Mouse (Mus musculus) left cerebral cortex, postnatal 4 days (tissue): ENCODE results near the gene Klf13. TPM values are rescaled to one million over a fixed set of nuclear protein-coding genes. Genes with fewer than 3 reads are reported as not detected.
A peak's percentile ranks its signal among the peaks of the same experiment; 100 is the strongest.

Experiments
- DNase-seq: peaks from one replicate; pipeline ENCODE4 v3.0.0-alpha.2; 2022
- intact Hi-C: fragments of 180-260 bp; cut with DNase I; formaldehyde crosslinking; loops from one replicate; pipeline ENCODE4 v1.15.1; 2025
- total RNA-seq, 2 experiments: library from RNA; stranded (reverse); gene quantifications; 2 replicates each; pipeline ENCODE4 v1.2.3; 2021

Klf13 gene
- total RNA-seq, 2 experiments from 2014 or later: 72.3 to 73.5 TPM

DNA sequence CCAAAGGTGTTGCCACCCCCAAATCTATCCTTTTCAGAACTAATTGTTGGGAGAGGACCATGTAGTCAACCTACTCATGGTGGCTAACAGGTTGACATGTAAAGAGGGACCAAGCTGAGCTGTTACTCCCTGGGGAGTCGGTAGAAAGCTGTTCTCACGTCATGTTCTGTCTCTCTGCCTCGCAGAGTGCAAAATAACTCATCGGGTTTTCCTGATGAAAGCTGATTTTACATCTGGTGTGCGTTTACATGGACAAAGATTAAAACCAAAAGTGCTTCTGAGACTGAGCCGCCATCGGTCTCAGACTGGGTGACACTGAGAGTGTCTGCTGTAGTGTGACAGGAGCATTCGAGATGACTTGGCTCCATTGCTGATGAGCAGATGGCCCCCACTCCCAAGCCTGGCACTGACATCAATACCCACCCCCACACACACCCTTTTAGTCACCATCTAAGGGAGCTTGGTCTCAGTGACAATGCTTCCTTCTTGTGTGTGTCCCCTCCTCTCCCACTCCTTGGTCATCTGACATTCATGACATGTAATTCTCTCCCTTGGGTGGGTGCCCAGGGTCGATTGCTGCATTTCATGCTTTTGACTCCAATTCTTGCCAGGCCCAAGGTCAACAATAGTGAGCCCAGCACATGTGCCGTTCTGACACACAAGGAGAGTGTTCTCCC lies 12.4 kb upstream of the Klf13 start:
- DNase-seq: peak; percentile 85
- intact Hi-C loops: no loop called here

DNA sequence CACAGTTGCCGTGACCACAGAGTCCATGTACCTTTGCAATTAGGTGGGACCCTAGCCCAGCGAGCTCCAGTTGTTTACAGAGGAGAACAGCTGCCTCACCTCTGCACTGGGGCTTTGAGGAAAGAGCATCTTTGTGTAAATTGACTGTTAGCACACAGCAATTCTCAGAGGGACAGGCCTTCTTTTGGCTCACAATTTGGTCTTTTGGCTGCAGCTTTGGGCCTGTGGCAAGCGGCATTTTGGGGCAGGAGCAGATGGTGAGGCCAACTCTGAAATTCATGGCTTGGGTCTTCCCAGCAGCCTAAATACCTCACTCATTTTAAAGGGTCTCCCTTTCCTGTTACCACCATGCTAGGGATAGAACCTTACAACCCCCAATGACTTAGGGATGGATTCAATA lies 10.5 kb upstream of the Klf13 start:
- intact Hi-C loops: no loop called here
- no peak for DNase-seq

DNA sequence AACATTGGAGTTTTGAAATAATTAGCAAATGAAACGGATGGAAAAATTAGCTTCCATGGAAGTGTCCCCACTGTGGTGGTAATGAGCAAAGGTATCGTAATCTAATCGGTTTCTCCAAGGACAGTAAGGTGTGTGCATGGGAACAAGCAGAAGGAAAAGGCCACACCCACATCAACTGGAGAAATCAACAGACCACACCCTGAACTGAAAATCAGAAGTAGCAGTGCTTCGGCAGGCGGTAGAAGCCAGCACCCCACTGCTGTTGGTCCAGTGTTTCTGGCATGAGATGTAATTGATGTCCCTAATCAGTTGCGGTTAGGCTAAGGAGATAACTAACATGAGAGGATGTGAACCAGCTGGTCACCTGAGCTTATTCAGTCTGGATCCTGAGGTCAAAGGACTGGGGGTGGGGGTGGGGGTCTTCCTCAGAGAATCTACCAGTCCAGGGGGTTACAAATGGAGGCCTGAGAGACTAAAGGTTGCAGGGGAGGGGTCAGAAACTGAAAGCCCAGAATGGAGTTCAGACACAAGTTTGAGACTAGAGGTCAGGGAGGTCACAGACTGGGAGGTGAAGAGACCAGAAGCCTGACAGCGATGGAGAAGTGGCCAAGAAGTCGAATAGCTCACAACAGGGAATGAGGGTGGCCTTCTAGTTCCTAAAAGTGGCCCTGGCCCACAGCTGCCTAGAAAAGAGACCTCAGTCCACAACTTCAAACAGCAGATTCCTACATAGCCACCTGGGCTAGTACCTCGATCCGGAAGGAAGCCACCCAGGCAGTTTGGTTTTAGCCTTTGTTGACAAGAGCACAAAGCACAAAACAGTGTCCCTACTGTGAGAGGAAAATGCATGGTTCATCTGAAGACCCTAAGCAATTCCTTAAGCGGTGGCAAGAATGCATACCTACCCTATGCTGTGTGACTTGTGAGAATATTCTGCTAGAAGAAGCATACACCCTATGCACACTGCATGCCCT lies 9.1 kb upstream of the Klf13 start:
- DNase-seq: no peak

DNA sequence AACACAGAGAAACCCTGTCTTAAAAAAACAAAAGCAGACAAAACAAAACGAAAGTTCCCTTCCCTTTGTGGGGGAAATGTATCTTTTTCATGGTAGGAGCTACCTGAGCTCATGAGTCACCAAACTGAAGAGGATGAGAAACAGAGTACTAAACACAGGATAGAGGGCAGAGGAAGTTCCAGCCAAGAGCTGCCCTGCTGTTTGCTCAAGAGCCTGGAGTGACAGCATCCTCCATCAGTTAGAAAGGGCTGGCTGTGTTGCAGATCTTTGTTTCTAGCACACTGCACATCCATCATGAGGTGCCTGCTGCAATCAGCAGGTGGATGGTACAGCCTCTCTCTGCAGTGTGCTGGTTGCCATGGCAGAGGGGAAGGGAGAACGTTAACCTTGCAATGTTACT lies 5.2 kb upstream of the Klf13 start:
- no peak for DNase-seq
- intact Hi-C loops: no loop called here

More for the DNA sequence above, 9.1 kb upstream of the Klf13 start:
- intact Hi-C loops: no loop called here

DNA sequence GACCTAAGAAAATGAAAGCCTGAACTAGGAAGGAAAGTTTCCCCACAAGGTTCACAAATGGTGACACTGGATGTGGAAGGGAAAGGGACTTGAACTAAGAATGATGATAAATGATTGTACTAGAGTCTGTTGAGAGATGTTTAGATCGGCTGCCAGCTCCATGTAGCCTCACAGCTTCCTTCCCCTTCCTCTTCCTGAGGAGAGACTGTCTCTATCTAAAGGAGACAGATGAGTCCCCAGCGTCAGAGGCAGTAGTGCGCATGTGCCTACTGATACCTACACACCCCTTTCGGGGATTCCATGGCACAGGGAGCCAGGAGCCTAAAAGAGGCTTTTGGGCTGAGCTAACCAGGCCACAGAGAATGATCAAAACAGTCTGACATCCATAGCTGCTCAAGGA lies 2.8 kb upstream of the Klf13 start:
- intact Hi-C loops: no loop called here

DNA sequence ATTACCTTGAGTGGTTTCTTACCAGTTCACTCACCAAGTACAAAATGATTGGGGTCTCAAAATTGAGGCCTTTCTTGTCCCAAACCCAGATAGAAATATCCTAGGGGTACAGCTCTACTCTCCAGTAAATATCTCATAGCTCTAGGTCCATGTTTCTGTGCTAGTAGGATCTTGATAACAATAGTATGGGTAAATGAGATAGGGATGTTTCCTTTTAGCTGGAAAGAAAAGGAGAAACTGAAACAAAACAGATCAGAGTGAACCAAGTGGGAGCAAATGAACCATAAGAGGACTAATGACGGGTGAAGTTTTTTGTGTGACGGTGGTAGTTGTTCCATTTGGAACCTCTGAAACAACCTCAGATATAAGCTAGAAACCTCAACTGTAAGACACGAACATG lies 2.3 kb upstream of the Klf13 start:
- DNase-seq: no peak
- intact Hi-C loops: no loop called here

More for the DNA sequence above, 2.8 kb upstream of the Klf13 start:
- DNase-seq: no peak

DNA sequence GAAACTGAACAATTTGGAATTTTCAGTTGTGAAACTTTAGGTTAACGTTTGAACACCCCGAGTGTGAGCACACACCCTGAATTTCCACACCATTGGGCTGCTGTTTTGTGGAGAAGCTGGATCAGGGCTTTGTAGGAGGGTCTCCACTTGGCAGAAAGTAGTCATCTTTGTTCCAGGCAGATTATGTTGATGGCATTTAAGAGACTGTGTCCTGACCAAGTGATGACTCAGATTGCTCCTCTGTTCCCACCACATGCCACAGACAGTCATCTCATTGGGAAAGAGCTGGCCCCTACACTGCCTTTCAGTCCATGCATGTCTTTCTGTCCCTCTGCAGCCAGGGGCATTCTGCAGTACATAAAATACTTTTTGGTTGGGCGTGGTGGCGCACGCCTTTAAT lies 1.6 kb upstream of the Klf13 start:
- DNase-seq: no peak
- intact Hi-C loops: no loop called here

DNA sequence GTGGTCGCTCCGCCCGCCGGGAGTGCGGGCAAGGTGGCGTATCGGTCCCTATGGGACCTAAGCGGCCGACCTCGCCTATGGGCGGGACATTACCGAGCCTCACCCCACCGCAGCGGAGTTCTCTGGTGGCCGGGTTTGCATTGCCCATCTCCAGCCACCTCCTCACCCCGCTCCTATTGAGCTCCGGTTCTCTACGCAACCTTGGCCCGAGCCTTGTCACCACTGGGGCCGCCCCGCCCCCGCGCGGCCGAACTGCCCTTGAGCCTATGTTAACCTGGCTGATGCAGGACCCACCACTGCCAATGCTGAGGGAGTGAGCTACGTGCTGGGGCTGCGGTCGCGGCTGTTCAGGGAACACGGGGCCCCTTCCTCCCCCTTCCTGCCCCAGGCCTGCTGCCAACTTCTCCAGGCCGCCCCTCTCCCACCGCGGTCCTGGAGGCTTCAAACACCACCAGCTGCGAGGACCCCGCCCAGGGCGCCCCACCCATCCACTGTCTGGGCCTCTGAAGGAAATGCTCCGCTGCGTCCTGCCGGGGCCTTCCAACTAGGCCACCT lies 759 bp upstream of the Klf13 start:
- peak; percentile 78 for DNase-seq
- intact Hi-C loops: loop anchor here (10.0 kb wide), 3 partner anchors 85 to 435 kb away; partner anchors contain the start of genes Fan1 and Trpm1

DNA sequence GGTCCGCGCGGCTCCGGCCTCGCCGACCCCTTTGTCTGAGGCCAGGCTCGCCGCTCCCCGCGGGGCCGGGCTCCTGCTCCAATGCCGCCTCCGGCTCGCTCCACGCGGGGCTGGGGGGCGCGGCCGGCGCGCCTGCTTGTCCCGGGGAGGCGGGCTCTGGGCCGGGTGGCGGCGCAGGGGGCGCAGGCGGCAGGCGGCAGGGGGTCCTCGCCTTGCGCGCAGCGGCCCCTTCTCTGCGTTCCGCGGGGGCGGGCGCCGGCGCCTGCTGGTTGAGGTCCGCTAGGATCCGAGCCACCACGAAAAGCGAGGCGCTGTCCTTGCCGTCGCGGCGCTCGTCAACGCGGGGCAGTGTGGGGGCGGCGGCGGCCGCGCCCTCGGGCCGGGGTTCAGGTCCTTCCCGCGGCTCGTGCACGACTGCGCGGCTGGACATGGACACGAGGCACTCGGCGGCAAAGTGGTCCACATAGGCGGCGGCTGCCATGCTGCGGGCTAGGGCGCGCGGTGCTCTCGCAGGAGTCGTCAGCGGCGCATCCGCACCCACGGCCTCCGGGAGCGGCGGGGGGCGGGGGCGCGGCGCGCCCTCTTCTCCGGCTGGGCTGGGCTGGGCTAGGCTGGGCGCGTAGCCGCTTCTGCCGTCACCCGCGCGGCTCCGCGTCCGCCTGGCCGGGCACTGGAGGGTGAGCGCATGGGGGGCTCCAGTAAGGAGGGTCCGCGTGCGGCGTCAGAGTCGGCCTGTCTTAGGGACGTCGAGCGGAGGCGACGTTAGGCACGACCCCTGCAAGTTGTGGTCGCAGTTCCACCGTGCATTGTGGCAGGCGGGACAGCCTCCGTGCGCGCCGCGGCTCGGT lies 425 bp downstream of the Klf13 start:
- DNase-seq: peak; percentile 48
- intact Hi-C loops: loop anchor here (10.0 kb wide), 3 partner anchors 83 to 437 kb away; partner anchors contain the start of genes Fan1 and Trpm1

DNA sequence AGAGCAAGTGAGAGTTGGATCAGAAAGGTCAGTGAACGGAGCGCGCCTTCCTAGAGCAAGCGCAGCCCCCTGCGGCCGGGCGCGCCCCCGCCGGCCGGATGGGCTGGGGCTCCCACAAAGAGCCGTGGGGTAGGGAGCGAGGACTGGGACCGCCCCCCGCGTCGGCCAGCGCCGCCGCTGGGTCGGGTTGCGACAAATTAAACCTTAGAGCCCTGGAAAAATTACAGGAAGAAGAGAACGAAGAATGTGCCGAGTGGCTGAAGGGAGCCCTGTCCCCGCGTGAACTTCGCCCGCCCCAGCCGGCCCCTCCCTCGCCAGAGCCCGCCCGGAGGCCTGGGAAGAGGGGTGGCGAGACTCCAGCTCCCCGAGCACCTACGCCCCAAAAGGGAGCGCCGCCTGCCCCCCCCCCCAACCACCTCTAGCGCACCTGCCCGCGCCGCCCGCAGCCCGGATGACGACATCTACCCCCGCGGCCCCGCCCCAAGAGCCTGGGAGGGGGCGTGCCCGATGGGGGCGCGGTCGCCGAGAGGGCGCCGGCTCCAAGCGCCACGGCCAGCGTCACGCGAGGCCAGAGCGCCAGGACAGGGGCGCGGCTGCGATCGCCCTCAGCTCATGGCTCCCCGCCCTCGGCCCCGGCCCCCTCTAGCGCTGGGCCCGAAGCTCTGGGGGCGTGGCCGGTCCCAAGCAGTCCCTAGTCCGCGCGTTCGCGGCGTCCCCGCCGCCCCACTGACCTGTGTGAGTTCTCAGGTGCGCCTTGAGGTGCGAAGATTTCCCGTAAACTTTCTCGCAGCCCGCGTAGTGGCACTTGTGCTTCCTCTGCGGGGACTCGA lies 1.3 kb downstream of the Klf13 start:
- peak; percentile 73 for DNase-seq
- intact Hi-C loops: loop anchor here (2.0 to 10.0 kb wide), 4 partner anchors 83 to 437 kb away; partner anchors contain the start of genes Fan1 and Trpm1

DNA sequence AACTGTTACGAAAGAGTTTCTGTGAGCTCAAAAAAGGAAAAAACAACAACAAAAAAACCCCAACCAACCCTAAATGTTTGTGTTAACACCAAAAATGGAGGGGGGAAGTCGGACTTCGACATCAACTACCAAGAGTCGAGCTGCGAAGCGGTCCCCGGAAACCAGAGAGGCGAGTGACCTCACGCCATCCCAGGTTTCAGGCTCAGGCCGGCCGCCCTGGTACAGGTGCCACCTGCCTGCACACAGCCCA lies 1.8 kb downstream of the Klf13 start:
- intact Hi-C loops: loop anchor here (2.0 to 10.0 kb wide), 4 partner anchors 82 to 438 kb away; partner anchors contain the start of genes Fan1 and Trpm1
- no peak for DNase-seq

DNA sequence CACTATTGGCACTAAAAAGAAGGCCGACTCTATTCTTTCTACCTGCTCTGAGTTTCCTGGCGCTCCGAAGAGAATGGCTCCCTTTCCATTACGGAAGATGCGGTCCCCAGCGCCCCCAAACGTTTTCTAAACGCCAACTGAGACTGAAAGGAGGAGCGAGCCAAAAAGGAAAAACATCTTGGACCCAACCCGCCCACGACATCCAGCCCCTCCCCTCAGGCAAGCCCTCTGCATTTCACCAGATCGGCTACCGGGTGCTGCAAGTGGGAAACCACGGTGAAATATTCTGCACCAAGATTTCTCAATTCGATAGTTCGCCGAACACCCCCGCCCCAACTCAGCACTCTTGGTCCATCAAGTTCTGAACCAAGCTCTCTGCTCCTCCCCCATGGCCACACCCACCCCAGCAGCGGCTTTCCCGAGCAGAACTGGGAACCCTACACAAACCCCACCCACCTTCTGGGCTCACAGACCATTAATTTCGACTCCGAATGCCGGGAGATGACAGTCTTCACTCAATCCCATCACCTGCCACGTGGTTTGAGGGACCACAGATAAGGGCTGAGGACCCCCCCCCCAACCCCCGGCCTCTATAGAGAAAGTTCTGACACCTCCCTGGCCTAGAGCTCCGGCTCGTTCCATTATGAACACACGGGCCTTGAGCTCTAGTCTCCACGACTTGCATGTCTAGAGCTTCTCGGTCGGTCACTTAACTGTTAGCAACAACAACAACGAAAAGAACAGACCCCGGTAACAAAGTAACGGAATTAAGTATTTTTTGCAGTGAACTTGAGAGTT lies 2.3 kb downstream of the Klf13 start:
- intact Hi-C loops: loop anchor here (2.0 to 10.0 kb wide), 4 partner anchors 82 to 438 kb away; partner anchors contain the start of genes Fan1 and Trpm1

DNA sequence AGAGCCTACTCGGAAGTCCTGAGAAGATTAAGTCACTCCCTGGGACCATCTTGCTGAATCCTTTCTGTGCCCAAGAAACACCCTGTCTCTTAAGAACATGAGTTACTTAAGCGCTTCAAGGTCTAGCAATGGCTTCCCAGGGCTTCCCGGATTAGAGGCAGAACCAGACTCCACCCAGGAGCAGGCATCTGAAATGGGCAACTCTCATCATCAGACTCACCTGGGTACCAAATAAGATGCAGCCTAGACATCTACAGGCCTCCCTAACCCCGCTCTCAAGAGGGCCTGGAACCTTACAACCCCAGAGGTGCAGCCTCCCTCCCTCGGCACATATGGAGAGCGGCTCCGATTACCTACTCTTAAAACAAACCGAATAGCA lies 2.9 kb downstream of the Klf13 start:
- no peak for DNase-seq
- intact Hi-C loops: loop anchor here (2.0 to 10.0 kb wide), 4 partner anchors 81 to 439 kb away; partner anchors contain the start of genes Fan1 and Trpm1

More for the DNA sequence above, 2.3 kb downstream of the Klf13 start:
- peak; percentile 68 for DNase-seq

DNA sequence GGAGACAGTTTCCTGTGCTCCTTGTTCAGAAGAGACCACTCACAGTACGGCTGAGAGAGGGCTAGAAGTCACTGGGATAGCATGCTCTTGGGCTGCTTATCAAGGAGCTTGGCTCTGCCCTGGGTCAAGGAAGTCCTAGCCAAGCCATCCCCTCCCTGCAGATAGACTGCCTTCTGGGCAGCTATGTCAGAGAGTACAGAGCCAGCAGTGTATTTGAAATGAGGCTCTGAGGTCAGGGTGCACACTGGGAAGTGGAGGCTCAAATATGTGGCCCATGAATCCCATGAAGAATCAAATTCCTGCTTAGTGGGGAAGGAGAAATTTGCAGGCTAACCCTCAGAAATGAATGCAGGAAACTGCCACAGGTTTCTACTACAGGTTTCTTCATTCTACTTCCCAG lies 4.2 kb downstream of the Klf13 start:
- DNase-seq: no peak
- intact Hi-C loops: loop anchor here (10.0 kb wide), 3 partner anchors 80 to 440 kb away; partner anchors contain the start of genes Fan1 and Trpm1

DNA sequence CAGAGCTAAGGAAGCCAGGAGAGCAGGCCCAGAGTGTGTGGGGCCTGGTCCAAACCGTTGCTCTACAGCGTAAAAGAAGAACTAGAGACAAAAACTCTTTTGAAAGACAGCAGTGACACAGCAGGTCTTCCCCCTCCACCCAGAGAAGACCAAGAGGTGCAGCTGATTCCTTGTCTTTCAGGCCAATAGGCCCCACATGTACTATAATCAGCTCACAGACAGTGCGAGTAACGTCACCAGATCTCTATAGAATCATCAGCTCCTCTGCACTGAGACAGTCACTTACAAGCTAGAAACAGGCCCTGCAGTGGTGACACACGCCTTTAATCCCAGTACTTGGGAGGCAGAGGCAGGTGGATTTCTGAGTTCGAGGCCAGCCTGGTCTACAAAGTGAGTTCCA lies 4.8 kb downstream of the Klf13 start:
- DNase-seq: no peak
- intact Hi-C loops: loop anchor here (10.0 kb wide), 3 partner anchors 79 to 441 kb away; partner anchors contain the start of genes Fan1 and Trpm1

DNA sequence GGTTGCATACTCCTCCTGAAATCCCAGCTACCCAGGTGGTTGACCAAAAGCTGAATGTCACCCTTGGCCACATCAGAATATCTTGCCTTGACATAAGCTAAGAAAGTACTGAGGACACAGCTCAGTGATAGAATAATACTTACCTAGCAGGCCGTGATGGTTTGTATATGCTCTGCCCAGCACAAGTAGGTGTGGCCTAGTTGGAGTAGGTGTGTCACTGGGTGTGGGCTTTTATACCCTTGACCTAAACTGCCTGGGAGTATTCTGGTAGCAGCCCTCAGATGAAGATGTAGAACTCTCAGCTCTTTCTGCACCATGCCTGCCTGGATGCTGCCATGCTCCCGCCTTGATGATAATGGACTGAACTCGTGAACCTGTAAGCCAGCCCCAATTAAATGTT lies 6.3 kb downstream of the Klf13 start:
- no peak for DNase-seq
- intact Hi-C loops: loop anchor here (10.0 kb wide), 3 partner anchors 78 to 442 kb away; partner anchors contain the start of genes Fan1 and Trpm1

DNA sequence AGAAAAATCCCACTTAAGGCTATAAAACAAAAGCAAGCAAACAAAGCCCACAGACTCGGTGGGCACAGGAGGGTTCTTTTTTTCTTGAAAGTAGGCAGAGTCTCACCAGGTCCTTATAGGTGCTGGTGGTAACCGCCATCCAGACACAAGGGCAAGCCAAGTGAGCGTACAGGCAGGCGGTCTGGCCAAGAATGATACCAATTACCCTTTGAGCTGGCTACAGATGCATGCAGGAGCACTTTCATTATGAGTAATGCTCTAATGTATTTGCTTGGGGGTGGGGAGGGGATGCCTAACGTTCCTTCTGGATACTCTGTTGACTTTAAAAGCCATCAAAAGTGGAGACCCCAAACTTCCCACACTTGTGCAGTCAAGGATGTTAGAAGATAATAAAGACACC lies 7.9 kb downstream of the Klf13 start:
- intact Hi-C loops: loop anchor here (10.0 kb wide), 3 partner anchors 76 to 444 kb away; partner anchors contain the start of genes Fan1 and Trpm1
- no peak for DNase-seq

DNA sequence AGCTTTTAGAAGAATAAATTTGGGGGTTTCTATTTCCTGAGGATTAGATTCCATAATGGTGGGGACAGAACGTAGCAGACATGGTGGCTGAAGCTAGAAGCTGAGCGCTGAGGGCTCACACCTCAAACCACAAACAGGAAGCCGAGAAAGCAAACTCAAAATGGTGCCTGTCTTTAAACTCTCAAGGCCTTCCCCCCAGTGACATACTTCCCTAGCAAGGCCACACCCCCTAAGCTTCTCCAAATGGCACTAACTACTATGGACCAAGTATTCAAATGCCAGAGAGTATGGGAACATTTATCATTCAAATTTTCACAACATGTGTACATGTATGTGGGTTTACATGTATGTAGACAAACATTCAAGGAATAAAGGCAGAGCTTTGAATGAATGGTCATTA lies 8.6 kb downstream of the Klf13 start:
- intact Hi-C loops: loop anchor here (10.0 kb wide), 3 partner anchors 75 to 445 kb away; partner anchors contain the start of genes Fan1 and Trpm1
- DNase-seq: no peak
